Mouse (Mus musculus) testis, adult 2 months (tissue): ENCODE results near the gene Prok1.

ENCODE experiments used
- CTCF ChIP-seq: fragments of 200-500 bp; IDR thresholded peaks from 2 replicates; pipeline ENCODE4 v1.5.1; 2012; ENCODE audit warnings: low read depth, mild to moderate bottlenecking, inconsistent platforms, low read length, moderate library complexity; ENCODE audit not compliant: control insufficient read depth, insufficient read depth, insufficient replicate concordance
- POLR2A ChIP-seq: fragments of 200-500 bp; IDR thresholded peaks from 2 replicates; pipeline ENCODE4 v1.6.1; 2012; ENCODE audit warnings: low read depth, mild to moderate bottlenecking, inconsistent platforms, low read length, moderate library complexity; ENCODE audit not compliant: control insufficient read depth

DNA sequence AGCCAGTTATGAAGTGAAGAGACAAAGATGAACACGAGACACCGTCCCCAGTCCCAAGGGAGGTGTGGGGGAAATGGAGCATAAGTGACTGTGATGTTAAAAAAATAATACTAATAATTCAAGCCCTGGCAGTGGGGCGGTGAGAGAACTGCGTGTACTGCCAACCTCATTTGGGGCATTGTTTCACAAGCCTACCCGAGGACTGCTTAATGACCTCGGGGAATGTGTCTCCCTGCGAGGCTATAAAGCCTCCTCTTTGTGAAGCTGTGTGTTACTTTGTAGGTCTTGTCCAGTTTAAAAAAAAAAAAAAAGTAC is 22.3 kb upstream of the Prok1 start:
- TF ChIP-seq CTCF, result no peak
- no peak for TF ChIP-seq POLR2A
